Mouse (Mus musculus): ENCODE measurements around the gene Ccdc158. TPM values are rescaled to one million over a fixed set of nuclear protein-coding genes. Genes with fewer than 3 reads are reported as not detected.

Gene Ccdc158
- polyA plus RNA-seq, 1 experiment = 0.28 TPM

GRCm38 (mm10) chr5:92688124-92688523 lies 13.1 kb upstream of the Ccdc158 start:
- H3K4me1 ChIP-seq (ENCODE audit: control insufficient read depth, insufficient read depth, low read length) = no peaks in the 10 kb centered on the region
- H3K27me3 ChIP-seq (replicated peaks; ENCODE audit: control insufficient read depth, insufficient read depth, low read length) = no peaks in the 10 kb centered on the region
- WGBS = 83% methylated on average over 5 of the region's 5 CpGs
- TF ChIP-seq CTCF (conservative IDR thresholded peaks at IDR 0.05; ENCODE audit: insufficient read depth, insufficient read length, low read depth, low read length) = no peak
- no peak for TF ChIP-seq POLR2A (IDR thresholded peaks at IDR 0.05; ENCODE audit: low read depth, low read length)
- no peaks in the 10 kb centered on the region for H3K36me3 ChIP-seq (ENCODE audit: control insufficient read depth, insufficient read depth, low read length)
- no peak for DNase-seq
- H3K4me3 ChIP-seq (ENCODE audit: insufficient read depth, low read depth, low read length) = no peak overlapping the region
- H3K27ac ChIP-seq (ENCODE audit: insufficient read depth, low read depth, low read length) = no peak overlapping the region

- Histone ChIP-seq H3K27me3 (replicated peaks; ENCODE audit: control insufficient read depth, insufficient read depth, low read length) (no peaks in the 10 kb centered on the region), H3K36me3 (ENCODE audit: control insufficient read depth, insufficient read depth, low read length) (no peaks in the 10 kb centered on the region), H3K27ac (ENCODE audit: insufficient read depth, low read depth, low read length) (no peak overlapping the region), H3K4me3 (ENCODE audit: insufficient read depth, low read depth, low read length) (no peak overlapping the region), H3K4me1 (ENCODE audit: control insufficient read depth, insufficient read depth, low read length) (no peaks in the 10 kb centered on the region)
- no peak for DNase-seq
- 91% methylated on average over 16 of the region's 16 CpGs for WGBS
- no peak for TF ChIP-seq POLR2A (IDR thresholded peaks at IDR 0.05; ENCODE audit: low read depth, low read length)
These were observed 9.8 kb upstream of the Ccdc158 start for GRCm38 (mm10) chr5:92684715-92685460.

GRCm38 (mm10) chr5:92683871-92684475 lies 8.9 kb upstream of the Ccdc158 start:
- peak; percentile 73 for DNase-seq
- Histone ChIP-seq H3K27me3 (replicated peaks; ENCODE audit: control insufficient read depth, insufficient read depth, low read length) (no peaks in the 10 kb centered on the region), H3K4me3 (ENCODE audit: insufficient read depth, low read depth, low read length) (peak overlapping the region; percentile 69; the same call in 1 of the 2 replicates), H3K4me1 (ENCODE audit: control insufficient read depth, insufficient read depth, low read length) (no peaks in the 10 kb centered on the region), H3K36me3 (ENCODE audit: control insufficient read depth, insufficient read depth, low read length) (no peaks in the 10 kb centered on the region), H3K27ac (ENCODE audit: insufficient read depth, low read depth, low read length) (peak overlapping the region; percentile 32; the same call in 1 of the 2 replicates)
- no peak for TF ChIP-seq POLR2A (IDR thresholded peaks at IDR 0.05; ENCODE audit: low read depth, low read length)
- no peak for TF ChIP-seq CTCF (conservative IDR thresholded peaks at IDR 0.05; ENCODE audit: insufficient read depth, insufficient read length, low read depth, low read length)
- WGBS = 39% methylated on average over 9 of the region's 9 CpGs

- 2% methylated on average over 26 of the region's 26 CpGs for WGBS
- TF ChIP-seq POLR2A (IDR thresholded peaks at IDR 0.05; ENCODE audit: low read depth, low read length) = no peak
- TF ChIP-seq CTCF (conservative IDR thresholded peaks at IDR 0.05; ENCODE audit: insufficient read depth, insufficient read length, low read depth, low read length) = no peak
- DNase-seq = peak; percentile 77
- Histone ChIP-seq H3K27me3 (replicated peaks; ENCODE audit: control insufficient read depth, insufficient read depth, low read length) (no peaks in the 10 kb centered on the region), H3K27ac (ENCODE audit: insufficient read depth, low read depth, low read length) (peak within 1 kb of the TSS; percentile 32), H3K4me1 (ENCODE audit: control insufficient read depth, insufficient read depth, low read length) (no peaks in the 10 kb centered on the region), H3K36me3 (ENCODE audit: control insufficient read depth, insufficient read depth, low read length) (no peaks in the 10 kb centered on the region), H3K4me3 (ENCODE audit: insufficient read depth, low read depth, low read length) (peak within 1 kb of the TSS; percentile 69)
These were observed 8.3 kb upstream of the Ccdc158 start, which contains the start of gene Shroom3 for GRCm38 (mm10) chr5:92683351-92683807. Shroom3 (plus strand) TSS chr5:92683435.

GRCm38 (mm10) chr5:92682621-92683348 lies 7.7 kb upstream of the Ccdc158 start:
- TF ChIP-seq CTCF (conservative IDR thresholded peaks at IDR 0.05; ENCODE audit: insufficient read depth, insufficient read length, low read depth, low read length) (no peak), POLR2A (IDR thresholded peaks at IDR 0.05; ENCODE audit: low read depth, low read length) (no peak)
- Histone ChIP-seq H3K27me3 (replicated peaks; ENCODE audit: control insufficient read depth, insufficient read depth, low read length) (no peaks in the 10 kb centered on the region), H3K27ac (ENCODE audit: insufficient read depth, low read depth, low read length) (peak overlapping the region; percentile 26), H3K36me3 (ENCODE audit: control insufficient read depth, insufficient read depth, low read length) (no peaks in the 10 kb centered on the region), H3K4me1 (ENCODE audit: control insufficient read depth, insufficient read depth, low read length) (no peaks in the 10 kb centered on the region), H3K4me3 (ENCODE audit: insufficient read depth, low read depth, low read length) (peak overlapping the region; percentile 69)
- WGBS = 7% methylated on average over 39 of the region's 39 CpGs
- DNase-seq = peak; percentile 71

- no peak for TF ChIP-seq CTCF (conservative IDR thresholded peaks at IDR 0.05; ENCODE audit: insufficient read depth, insufficient read length, low read depth, low read length)
- TF ChIP-seq POLR2A (IDR thresholded peaks at IDR 0.05; ENCODE audit: low read depth, low read length) = no peak
- 97% methylated on average over 10 of the region's 10 CpGs for WGBS
These were observed 6.8 kb upstream of the Ccdc158 start for GRCm38 (mm10) chr5:92681861-92682260.

GRCm38 (mm10) chr5:92679441-92679840 lies 4.4 kb upstream of the Ccdc158 start:
- Histone ChIP-seq H3K4me1 (ENCODE audit: control insufficient read depth, insufficient read depth, low read length) (no peaks in the 10 kb centered on the region), H3K4me3 (ENCODE audit: insufficient read depth, low read depth, low read length) (no peak overlapping the region), H3K27me3 (replicated peaks; ENCODE audit: control insufficient read depth, insufficient read depth, low read length) (no peaks in the 10 kb centered on the region), H3K36me3 (ENCODE audit: control insufficient read depth, insufficient read depth, low read length) (no peaks in the 10 kb centered on the region), H3K27ac (ENCODE audit: insufficient read depth, low read depth, low read length) (no peak overlapping the region)
- 25% methylated on average over 4 of the region's 4 CpGs for WGBS
- peak; percentile 74 for DNase-seq
- TF ChIP-seq POLR2A (IDR thresholded peaks at IDR 0.05; ENCODE audit: low read depth, low read length) (no peak), CTCF (conservative IDR thresholded peaks at IDR 0.05; ENCODE audit: insufficient read depth, insufficient read length, low read depth, low read length) (no peak)

More at GRCm38 (mm10) chr5:92681861-92682260, 6.8 kb upstream of the Ccdc158 start:
- Histone ChIP-seq H3K4me1 (ENCODE audit: control insufficient read depth, insufficient read depth, low read length) (no peaks in the 10 kb centered on the region), H3K36me3 (ENCODE audit: control insufficient read depth, insufficient read depth, low read length) (no peaks in the 10 kb centered on the region), H3K27me3 (replicated peaks; ENCODE audit: control insufficient read depth, insufficient read depth, low read length) (no peaks in the 10 kb centered on the region), H3K4me3 (ENCODE audit: insufficient read depth, low read depth, low read length) (no peak overlapping the region), H3K27ac (ENCODE audit: insufficient read depth, low read depth, low read length) (no peak overlapping the region)
- no peak for DNase-seq

Measured in kidney, adult 2 months (tissue).